Mouse (Mus musculus): ENCODE data around the gene Scarf1. TPM values are rescaled to one million over a fixed set of nuclear protein-coding genes. Genes with fewer than 3 reads are reported as not detected.

The Scarf1 gene
- polyA plus RNA-seq (2014; fragmentation: Illumina TruSeq; extraction: RNeasy Lipid Tissue Mini Kit (QIAGEN cat#74804); ENCODE audit: low read depth, low replicate concordance), result 11.8 TPM

DNA sequence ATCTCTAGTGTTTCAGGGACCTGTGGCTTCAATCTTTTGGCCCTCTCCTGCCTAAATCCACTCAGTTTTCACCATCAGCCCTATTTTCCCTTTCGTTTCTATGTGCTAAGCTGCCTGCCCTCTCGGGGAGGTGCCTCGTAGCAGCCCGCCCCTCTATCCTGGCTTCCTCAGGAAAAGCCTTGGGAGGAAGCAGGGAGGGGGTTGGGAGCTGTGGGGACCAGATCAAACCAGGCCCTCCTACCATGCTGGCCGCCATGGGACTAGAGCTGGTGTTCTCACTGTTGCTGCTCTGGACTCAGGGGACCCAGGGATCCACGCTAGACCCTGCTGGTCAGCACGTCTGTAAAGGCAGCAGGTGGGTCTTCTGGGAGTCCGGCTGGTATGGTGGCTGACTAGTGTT, at the start of gene Scarf1:
Gene Scarf1, plus strand, starts transcription at position 205 of the 400 bp plus-strand sequence.

DNA sequence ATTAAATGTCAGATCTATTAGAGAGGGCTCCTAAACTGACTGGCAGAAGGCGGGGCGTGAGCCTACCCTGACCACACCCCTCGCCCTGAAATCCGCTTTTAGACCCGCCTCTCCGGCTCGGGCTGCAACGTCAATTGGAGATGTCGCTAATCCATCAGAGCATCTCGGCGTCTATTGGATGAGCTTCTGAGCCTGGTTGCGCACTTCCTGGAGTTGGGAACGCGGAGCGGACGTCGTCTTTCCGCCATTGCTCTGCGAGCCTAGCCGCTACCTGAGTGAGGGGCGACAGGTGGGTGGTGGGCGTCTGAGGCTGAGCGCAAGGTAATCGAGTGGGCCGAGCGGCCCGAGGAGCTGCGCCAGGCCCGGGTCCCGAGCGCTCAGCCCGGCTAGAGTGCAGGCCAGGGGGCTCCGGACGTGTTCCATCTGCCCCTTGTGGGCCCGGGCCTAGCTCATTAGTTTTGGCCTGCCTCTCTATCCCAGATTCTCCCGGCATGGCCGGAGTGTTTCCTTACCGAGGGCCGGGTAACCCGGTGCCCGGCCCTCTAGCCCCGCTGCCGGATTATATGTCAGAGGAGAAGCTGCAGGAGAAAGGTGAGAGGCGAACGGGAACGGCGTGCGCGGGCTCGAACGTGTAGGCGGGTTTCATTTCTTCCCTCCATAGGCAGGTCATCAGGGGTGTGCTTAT, 26.6 kb upstream of the Scarf1 start, which contains the start of gene Prpf8:
Gene Prpf8, plus strand, starts transcription at position 216 of the 685 bp plus-strand sequence.

DNA sequence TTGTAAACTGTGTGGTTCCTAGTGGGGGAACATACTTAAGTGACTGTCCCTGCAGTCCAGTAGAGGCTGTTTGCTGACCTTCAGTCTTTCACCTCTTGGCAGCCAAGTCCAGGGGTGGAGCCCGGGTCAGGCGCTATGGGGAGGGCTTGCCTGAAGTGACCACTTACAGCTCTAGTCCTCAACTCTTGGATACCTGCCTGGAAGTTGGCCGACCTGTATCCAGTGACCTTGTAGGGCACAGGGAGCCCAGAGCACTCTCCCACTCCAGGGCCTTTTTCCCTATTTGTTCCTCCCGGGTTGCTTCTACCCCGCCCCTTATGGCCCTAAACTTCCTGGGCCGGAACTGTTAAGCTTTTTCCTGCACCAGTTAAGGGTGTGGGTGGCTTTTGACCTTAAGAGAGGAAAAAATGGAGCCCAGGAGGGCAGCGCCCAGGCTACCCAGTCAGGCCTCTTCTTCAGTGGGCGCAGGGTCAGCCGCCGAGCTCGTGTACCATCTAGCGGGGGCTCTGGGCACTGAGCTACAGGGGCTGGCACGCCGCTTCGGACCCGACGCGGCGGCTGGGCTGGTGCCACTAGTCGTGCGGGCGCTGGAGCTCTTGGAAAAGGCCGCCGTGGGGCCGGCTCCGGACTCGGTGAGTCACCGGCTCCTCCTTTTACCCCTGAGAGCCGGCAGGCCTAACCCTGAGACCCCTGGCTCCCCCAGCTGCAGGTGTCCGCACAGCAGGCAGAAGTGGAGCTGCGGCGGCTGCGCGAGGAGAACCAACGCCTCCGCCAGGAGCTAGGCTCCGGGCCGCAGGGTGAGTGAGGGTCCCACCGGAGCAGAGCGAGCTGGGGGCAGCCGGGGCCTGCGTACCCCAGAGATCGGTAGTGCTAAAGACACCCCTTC, 3.4 kb upstream of the Scarf1 start, which contains the start of gene Rilp:
Gene Rilp, plus strand, starts transcription at position 354 of the 886 bp plus-strand sequence.

DNA sequence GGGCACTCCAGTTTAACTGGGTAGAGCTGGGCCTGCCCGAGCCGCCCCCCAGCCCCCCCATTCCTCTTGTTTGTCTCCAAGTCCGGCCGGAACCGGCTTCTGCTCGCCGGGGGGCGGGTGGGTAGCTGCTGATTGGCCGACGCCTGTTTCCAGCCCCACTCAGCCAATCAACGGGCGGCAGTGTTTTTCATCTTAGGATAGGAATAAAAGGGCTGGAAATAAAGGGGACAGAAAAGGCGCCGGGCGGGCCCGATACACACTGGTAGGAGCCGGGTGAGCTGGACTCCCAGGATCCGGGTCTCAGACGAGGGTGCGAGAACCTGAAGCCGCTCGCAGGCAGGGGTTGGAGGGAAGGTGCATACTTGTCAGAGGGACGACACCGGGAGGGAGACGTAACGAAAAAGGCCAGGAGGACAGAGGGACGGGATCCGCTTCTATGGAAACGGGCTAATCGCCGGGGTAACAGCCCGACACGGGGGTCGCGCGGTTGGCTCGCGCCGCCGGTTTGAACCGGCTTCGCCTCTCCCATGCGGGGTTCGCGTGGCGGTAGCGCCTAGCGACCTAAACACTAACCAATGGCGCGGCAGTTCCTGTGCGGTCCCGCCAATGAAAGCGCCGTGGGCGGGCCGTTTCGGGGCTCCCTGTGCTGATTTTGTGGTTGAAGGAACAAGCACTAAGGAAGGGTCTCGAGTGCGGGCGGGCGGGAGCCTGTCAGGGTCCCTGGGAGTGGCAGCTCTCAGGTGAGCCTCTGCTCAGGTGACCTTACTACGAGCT, 18.3 kb downstream of the Scarf1 start, which contains the start of gene Slc43a2:
Gene Slc43a2, plus strand, starts transcription at position 226 of the 774 bp plus-strand sequence.

Other genes with a start within 250 kb of the Scarf1 start
- 52.9 TPM for gene Rpa1, start 165.2 kb upstream of the Scarf1 start, polyA plus RNA-seq (2014; fragmentation: Illumina TruSeq; extraction: RNeasy Lipid Tissue Mini Kit (QIAGEN cat#74804); ENCODE audit: low read depth, low replicate concordance)
- 5.5 TPM for gene Smyd4, start 165.1 kb upstream of the Scarf1 start, polyA plus RNA-seq (2014; fragmentation: Illumina TruSeq; extraction: RNeasy Lipid Tissue Mini Kit (QIAGEN cat#74804); ENCODE audit: low read depth, low replicate concordance)
- gene Serpinf1, start 90.8 kb upstream of the Scarf1 start, polyA plus RNA-seq (2014; fragmentation: Illumina TruSeq; extraction: RNeasy Lipid Tissue Mini Kit (QIAGEN cat#74804); ENCODE audit: low read depth, low replicate concordance), result 70.7 TPM
- 0.34 TPM for gene Serpinf2, start 73.9 kb upstream of the Scarf1 start, polyA plus RNA-seq (2014; fragmentation: Illumina TruSeq; extraction: RNeasy Lipid Tissue Mini Kit (QIAGEN cat#74804); ENCODE audit: low read depth, low replicate concordance)
- gene Wdr81, start 58.8 kb upstream of the Scarf1 start, polyA plus RNA-seq (2014; fragmentation: Illumina TruSeq; extraction: RNeasy Lipid Tissue Mini Kit (QIAGEN cat#74804); ENCODE audit: low read depth, low replicate concordance), result 6.2 TPM
- 14.3 TPM for gene Tlcd2, start 51.8 kb upstream of the Scarf1 start, polyA plus RNA-seq (2014; fragmentation: Illumina TruSeq; extraction: RNeasy Lipid Tissue Mini Kit (QIAGEN cat#74804); ENCODE audit: low read depth, low replicate concordance)
- gene Prpf8, start 26.7 kb upstream of the Scarf1 start, polyA plus RNA-seq (2014; fragmentation: Illumina TruSeq; extraction: RNeasy Lipid Tissue Mini Kit (QIAGEN cat#74804); ENCODE audit: low read depth, low replicate concordance), result 64.6 TPM
- gene Rilp, start 3.4 kb upstream of the Scarf1 start, polyA plus RNA-seq (2014; fragmentation: Illumina TruSeq; extraction: RNeasy Lipid Tissue Mini Kit (QIAGEN cat#74804); ENCODE audit: low read depth, low replicate concordance), result 49.1 TPM
- gene Slc43a2, start 18.2 kb downstream of the Scarf1 start, polyA plus RNA-seq (2014; fragmentation: Illumina TruSeq; extraction: RNeasy Lipid Tissue Mini Kit (QIAGEN cat#74804); ENCODE audit: low read depth, low replicate concordance), result 6.3 TPM
- 81.4 TPM for gene Pitpna, start 74.6 kb downstream of the Scarf1 start, polyA plus RNA-seq (2014; fragmentation: Illumina TruSeq; extraction: RNeasy Lipid Tissue Mini Kit (QIAGEN cat#74804); ENCODE audit: low read depth, low replicate concordance)
- gene Inpp5k, start 117.4 kb downstream of the Scarf1 start, polyA plus RNA-seq (2014; fragmentation: Illumina TruSeq; extraction: RNeasy Lipid Tissue Mini Kit (QIAGEN cat#74804); ENCODE audit: low read depth, low replicate concordance), result 38.5 TPM
- 71.2 TPM for gene Myo1c, start 137.0 kb downstream of the Scarf1 start, polyA plus RNA-seq (2014; fragmentation: Illumina TruSeq; extraction: RNeasy Lipid Tissue Mini Kit (QIAGEN cat#74804); ENCODE audit: low read depth, low replicate concordance)
- 68.1 TPM for gene Crk, start 165.7 kb downstream of the Scarf1 start, polyA plus RNA-seq (2014; fragmentation: Illumina TruSeq; extraction: RNeasy Lipid Tissue Mini Kit (QIAGEN cat#74804); ENCODE audit: low read depth, low replicate concordance)
- gene Ywhae, start 219.3 kb downstream of the Scarf1 start, polyA plus RNA-seq (2014; fragmentation: Illumina TruSeq; extraction: RNeasy Lipid Tissue Mini Kit (QIAGEN cat#74804); ENCODE audit: low read depth, low replicate concordance), result 378 TPM